Mouse (Mus musculus) spleen, adult 2 months (tissue): ENCODE measurements around the gene Taldo1.

ENCODE experiments used
- CTCF ChIP-seq: fragments of 200-500 bp; IDR thresholded peaks from 2 replicates; pipeline ENCODE4 v1.5.1; 2011; ENCODE audit warnings: mild to moderate bottlenecking, inconsistent platforms; ENCODE audit not compliant: insufficient read depth, insufficient read length, insufficient replicate concordance; ENCODE audit errors: extremely low read depth
- POLR2A ChIP-seq: fragments of 200-500 bp; IDR thresholded peaks from 2 replicates; pipeline ENCODE4 v1.6.1; 2011; ENCODE audit warnings: low read depth, low read length, inconsistent platforms

DNA sequence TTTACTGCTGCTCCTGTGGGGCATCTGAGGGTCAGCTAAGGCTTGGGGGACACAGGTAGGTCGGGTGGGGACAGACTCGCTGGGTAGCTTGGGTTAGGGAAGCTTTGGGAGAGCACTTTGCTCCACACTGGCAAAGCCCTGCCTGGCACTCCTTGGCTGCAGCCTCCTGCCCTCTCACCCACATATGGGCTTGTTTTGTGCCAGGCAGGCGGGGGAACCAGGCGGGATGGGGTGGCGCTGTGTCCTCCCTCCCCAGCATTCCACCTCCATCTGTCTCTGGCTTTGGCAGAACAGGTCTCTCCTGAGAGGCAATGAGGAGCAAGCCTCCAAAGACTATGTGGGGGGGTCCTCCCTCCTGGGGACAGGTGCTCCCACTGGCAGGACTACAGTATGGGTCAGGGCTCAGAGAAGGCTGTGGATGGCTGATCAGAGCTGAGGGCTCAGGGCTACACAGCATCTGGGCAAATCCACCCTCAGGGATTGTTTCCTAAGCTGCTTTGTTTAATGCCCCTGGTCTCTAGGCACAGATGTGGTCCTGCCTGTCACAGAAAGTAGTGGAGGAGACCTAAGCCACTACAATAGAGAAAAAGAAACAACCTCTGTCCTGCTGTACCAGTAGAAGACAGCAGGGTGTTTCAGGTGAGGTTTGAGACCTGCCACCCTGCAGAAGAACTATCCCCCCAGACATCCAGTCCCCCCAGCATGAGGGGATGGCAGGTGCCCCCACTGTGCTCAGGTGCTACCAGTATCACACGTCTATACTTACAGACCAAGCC, 40.9 kb downstream of the Taldo1 start:
- no peak for TF ChIP-seq CTCF
- TF ChIP-seq POLR2A = no peak
